Comparison of ENCODE assay signal across 29 mouse cellular contexts in genomic region chr12:77891452-77891851, GRCm38 (mm10).
"Had no signal": no experiment of that assay in that cellular context is flagged by ENCODE, and none has a peak within 500 bp of the region (broad histone marks: within the 10 kb centered on the region; RNA-seq: fewer than 3 reads in every experiment).

No protein-coding gene starts in this region.

- H3K4me3 ChIP-seq: limb, embryonic 10.5 days; limb, embryonic 12.5 days; limb, embryonic 13.5 days; limb, embryonic 15.5 days; liver, embryonic 12.5 days; liver, embryonic 13.5 days; liver, embryonic 15.5 days; lung, embryonic 15.5 days; megakaryocyte, embryonic 14.5 days; midbrain, embryonic 10.5 days; midbrain, embryonic 12.5 days; midbrain, embryonic 13.5 days; midbrain, embryonic 15.5 days; myocyte had no signal

- H3K4me1 ChIP-seq: limb, embryonic 10.5 days; limb, embryonic 12.5 days; limb, embryonic 13.5 days; limb, embryonic 15.5 days; liver, embryonic 12.5 days; liver, embryonic 13.5 days; liver, embryonic 15.5 days; lung, embryonic 15.5 days; megakaryocyte, embryonic 14.5 days had no signal

- H3K9ac ChIP-seq: limb, embryonic 12.5 days; limb, embryonic 13.5 days; limb, embryonic 15.5 days; liver, embryonic 12.5 days; liver, embryonic 13.5 days; liver, embryonic 14.5 days; liver, embryonic 15.5 days; liver, postnatal 0 days; lung, embryonic 14.5 days; lung, embryonic 15.5 days; midbrain, embryonic 12.5 days; midbrain, embryonic 13.5 days; midbrain, embryonic 15.5 days had no signal

- H3K4me2 ChIP-seq: limb, embryonic 12.5 days; limb, embryonic 13.5 days; limb, embryonic 15.5 days; liver, embryonic 11.5 days; liver, embryonic 12.5 days; liver, embryonic 13.5 days; liver, embryonic 15.5 days; lung, embryonic 14.5 days; lung, embryonic 15.5 days; midbrain, embryonic 11.5 days; midbrain, embryonic 12.5 days; midbrain, embryonic 13.5 days; midbrain, embryonic 15.5 days had no signal

- H3K27ac ChIP-seq: limb, embryonic 10.5 days; limb, embryonic 12.5 days; limb, embryonic 13.5 days; limb, embryonic 15.5 days; liver, embryonic 12.5 days; liver, embryonic 13.5 days; liver, embryonic 14.5 days; liver, embryonic 15.5 days; lung, embryonic 15.5 days; macrophage; midbrain, embryonic 10.5 days; midbrain, embryonic 12.5 days; midbrain, embryonic 13.5 days; midbrain, embryonic 15.5 days had no signal

- DNase-seq: left cerebral cortex, postnatal 4 days; liver; liver, embryonic 13.5 days; liver, postnatal 0 days; lung, adult 18-20 months; lung, adult 2 months; lung, embryonic 14.5 days; lung, postnatal 10 days; lung, postnatal 14 days; lung, postnatal 36 days; lung, postnatal 4 days; midbrain, embryonic 14.5 days had no signal

- H3K9me3 ChIP-seq: limb, embryonic 10.5 days; limb, embryonic 12.5 days; limb, embryonic 13.5 days; limb, embryonic 15.5 days; liver, embryonic 12.5 days; liver, embryonic 13.5 days; liver, embryonic 15.5 days; lung, embryonic 15.5 days; megakaryocyte, embryonic 14.5 days; midbrain, embryonic 10.5 days; midbrain, embryonic 12.5 days; midbrain, embryonic 13.5 days; midbrain, embryonic 15.5 days had no signal

- H3K36me3 ChIP-seq: limb, embryonic 10.5 days; limb, embryonic 12.5 days; limb, embryonic 13.5 days; limb, embryonic 15.5 days; liver, embryonic 12.5 days; liver, embryonic 13.5 days; liver, embryonic 15.5 days; lung, embryonic 15.5 days; midbrain, embryonic 10.5 days; midbrain, embryonic 12.5 days; midbrain, embryonic 13.5 days; midbrain, embryonic 15.5 days had no signal

- H3K27me3 ChIP-seq: limb, embryonic 12.5 days; limb, embryonic 13.5 days; limb, embryonic 15.5 days; liver, embryonic 12.5 days; liver, embryonic 13.5 days; liver, embryonic 15.5 days; lung, embryonic 15.5 days; megakaryocyte, embryonic 14.5 days; midbrain, embryonic 13.5 days; midbrain, embryonic 15.5 days had no signal
